Mouse (Mus musculus) macrophage (primary cell): ENCODE data around the gene Abcb7. TPM values are rescaled to one million over a fixed set of nuclear protein-coding genes. Genes with fewer than 3 reads are reported as not detected.

Experiments used
- H3K27ac ChIP-seq: fragments of 350-480 bp; formaldehyde crosslinking; 2 replicates; pipeline ENCODE4 v1.9.0; 2021
- H3K36me3 ChIP-seq: fragments of 350-480 bp; formaldehyde crosslinking; 2 replicates; pipeline ENCODE4 v1.9.0; 2021; ENCODE audit errors: inconsistent target
- H3K4me3 ChIP-seq: fragments of 350-480 bp; formaldehyde crosslinking; 2 replicates; pipeline ENCODE4 v1.9.0; 2021; ENCODE audit errors: inconsistent target
- H3K79me2 ChIP-seq: fragments of 350-480 bp; formaldehyde crosslinking; 2 replicates; pipeline ENCODE4 v1.9.0; 2021; ENCODE audit errors: inconsistent target
- WGBS: methylation state at CpG from one replicate; pipeline ENCODE4 v1.1.7; 2026; ENCODE audit warnings: inconsistent platforms; ENCODE audit not compliant: missing documents; 5-methylcytosine and 5-hydroxymethylcytosine counted together
- polyA plus RNA-seq: library from polyadenylated mRNA; stranded (reverse); fragments of 250-400 nt; gene quantifications from 3 replicates; pipeline ENCODE4 v1.2.4, GENCODE M21; 2018; ENCODE audit warnings: inconsistent platforms

Abcb7 gene
- polyA plus RNA-seq, 1 experiment from 2014 or later: 20.8 TPM

GRCm38 (mm10) chrX:104264371-104264770 lies 149.3 kb downstream of the Abcb7 start:
- WGBS: 50% methylated on average over 1 of the region's 2 CpGs
- Histone ChIP-seq H3K36me3 (no peaks in the 10 kb centered on the region), H3K79me2 (no peaks in the 10 kb centered on the region), H3K27ac (no peak overlapping the region), H3K4me3 (no peak overlapping the region)

GRCm38 (mm10) chrX:104262468-104262867 lies 151.2 kb downstream of the Abcb7 start:
- no peak overlapping the region for H3K4me3 ChIP-seq
- no peaks in the 10 kb centered on the region for H3K79me2 ChIP-seq
- no peak overlapping the region for H3K27ac ChIP-seq
- H3K36me3 ChIP-seq: no peaks in the 10 kb centered on the region
- 21% methylated on average over 1 of the region's 1 CpGs for WGBS

- WGBS: 100% methylated on average over 1 of the region's 1 CpGs
- no peak overlapping the region for H3K27ac ChIP-seq
- no peak overlapping the region for H3K4me3 ChIP-seq
- no peaks in the 10 kb centered on the region for H3K79me2 ChIP-seq
- no peaks in the 10 kb centered on the region for H3K36me3 ChIP-seq
Observed at GRCm38 (mm10) chrX:104256561-104256960, 157.1 kb downstream of the Abcb7 start.

Other genes with a start within 250 kb of the Abcb7 start
- gene Nexmif, start 212.7 kb downstream of the Abcb7 start, polyA plus RNA-seq: not detected in 3 replicates
- gene Uprt, start 69.0 kb upstream of the Abcb7 start, polyA plus RNA-seq: 7.0 to 17.1 TPM (median 12.5 TPM) in 3 replicates